Mouse (Mus musculus) CD8-positive naive resting alpha-beta T cell, adult 2 months (primary cell): ENCODE measurements around the gene Gm973.
"Not testable (repeated sequence)": the region's sequence is repeated elsewhere in the genome, so short reads cannot be mapped to it uniquely, and the experiment has no call there.

Source experiments
- DNase-seq, 2 experiments: peaks; one replicate each; pipeline ENCODE4 v3.0.0; 2022; ENCODE audit warnings: low read depth in 2 of 2, low spot score in 2 of 2

Gene Gm973

DNA sequence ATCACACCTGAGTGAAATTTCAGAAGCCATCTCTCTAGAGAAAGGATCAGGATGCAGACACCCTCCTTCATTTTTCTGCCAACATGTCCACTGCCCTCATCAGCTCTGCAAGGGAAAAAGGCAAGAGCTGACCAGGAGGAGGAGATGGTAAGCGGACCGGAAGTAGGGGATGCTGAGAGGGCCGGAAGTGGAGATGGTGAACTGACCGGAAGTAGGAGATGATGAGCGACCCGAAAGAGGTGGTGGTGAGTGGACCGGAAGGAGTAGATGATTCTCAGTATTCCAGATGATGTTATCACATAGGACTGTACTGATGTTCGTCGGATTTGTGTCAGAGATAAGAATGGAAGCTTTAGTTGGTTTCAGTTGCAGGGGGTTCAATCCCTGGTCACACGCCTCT, 103.1 kb downstream of the Gm973 start:
- DNase-seq: no peak

DNA sequence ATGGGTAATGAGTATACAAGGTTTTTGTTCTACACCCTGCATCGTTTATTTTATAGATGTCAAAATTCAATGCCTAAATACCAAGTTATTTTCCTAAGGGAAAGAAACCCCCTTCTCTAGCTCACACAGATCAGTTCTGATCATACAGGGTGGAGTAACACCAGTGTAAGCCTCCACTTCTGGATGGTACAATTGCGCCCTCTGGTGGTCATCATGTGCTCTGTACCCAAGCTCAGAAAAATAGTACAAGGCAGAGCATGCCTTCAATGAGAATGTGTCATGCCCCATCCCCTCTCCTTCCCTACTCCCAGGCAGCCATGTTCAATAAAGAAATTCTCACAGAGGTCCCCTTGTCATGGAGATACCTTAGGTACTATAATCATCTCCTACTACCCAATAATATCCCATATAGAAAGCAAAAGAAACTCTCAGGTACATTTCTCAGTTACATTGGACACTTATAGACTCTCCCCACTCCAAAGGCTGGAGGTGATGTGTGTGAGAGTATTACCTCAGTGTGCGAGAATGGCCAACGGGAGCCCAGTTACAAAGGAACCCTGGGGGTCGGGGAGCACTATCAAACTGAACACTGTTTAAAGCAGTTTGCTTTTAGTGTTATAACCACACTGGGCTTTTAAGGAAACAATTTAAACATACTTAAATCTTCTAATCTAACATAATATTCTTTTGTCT, 107.4 kb downstream of the Gm973 start:
- peak; percentile 59 to 63 for DNase-seq

DNA sequence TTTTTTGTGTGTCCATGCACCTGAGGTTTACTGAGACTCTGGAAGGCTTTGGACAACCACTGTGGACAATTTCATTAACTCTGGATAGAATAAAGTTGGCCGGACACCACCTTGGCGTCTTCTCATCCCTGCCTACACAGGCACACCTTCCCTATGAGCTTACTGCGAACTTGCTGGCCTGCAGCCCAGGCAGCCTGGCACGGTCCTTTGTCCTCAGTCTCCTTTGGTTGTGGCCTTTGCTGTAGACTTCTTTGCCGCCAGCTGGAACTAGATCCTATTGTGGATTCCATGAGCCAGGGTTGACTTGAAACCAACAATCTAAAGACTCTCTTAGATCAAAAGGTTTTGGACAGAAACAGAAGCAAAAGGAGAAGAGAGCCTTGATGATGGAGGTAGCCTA, 109.3 kb downstream of the Gm973 start:
- no peak for DNase-seq

DNA sequence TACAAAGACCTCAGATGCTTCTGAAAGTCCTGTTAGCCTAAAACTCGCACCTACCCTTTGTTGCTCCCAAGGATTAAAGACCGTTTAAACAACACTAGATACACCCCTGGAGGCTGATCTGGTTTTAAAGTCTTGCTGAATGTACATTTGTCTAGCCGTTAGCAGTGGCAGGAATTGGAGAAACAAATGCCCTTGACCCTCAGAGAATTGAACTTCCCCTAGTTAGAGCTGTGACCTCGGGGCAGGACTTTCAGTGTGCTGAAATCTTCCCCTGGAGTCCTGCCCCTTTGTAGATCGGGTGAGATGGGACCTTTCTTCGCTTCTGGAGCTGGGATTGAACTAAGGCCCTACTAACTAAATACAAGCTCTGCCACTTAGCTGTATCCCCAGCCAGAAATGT, 113.1 kb downstream of the Gm973 start:
- no peak for DNase-seq

DNA sequence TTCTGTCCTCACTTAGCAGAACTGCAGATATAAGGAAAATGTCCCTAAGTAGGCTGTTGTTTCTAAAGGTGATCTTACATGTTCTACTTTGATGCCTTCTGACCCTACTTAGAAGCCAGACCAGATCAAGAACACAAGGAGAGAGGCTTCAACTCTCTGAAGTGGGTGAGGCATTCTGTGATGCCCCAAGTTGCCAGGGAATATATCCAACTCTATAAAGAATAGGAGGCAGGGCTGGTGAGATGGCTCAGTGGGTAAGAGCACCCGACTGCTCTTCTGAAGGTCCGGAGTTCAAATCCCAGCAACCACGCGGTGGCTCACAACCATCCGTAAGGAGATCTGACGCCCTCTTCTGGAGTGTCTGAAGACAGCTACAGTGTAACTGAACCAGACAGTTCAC, 114.3 kb downstream of the Gm973 start:
- not testable (repeated sequence) for DNase-seq

GRCm38 (mm10) chr1:59631986-59632659, 116.1 kb downstream of the Gm973 start:
- no peak for DNase-seq

- no peak for DNase-seq
These were observed 117.0 kb downstream of the Gm973 start for GRCm38 (mm10) chr1:59633056-59633455.

GRCm38 (mm10) chr1:59636349-59636748, 120.3 kb downstream of the Gm973 start:
- DNase-seq: no peak

DNA sequence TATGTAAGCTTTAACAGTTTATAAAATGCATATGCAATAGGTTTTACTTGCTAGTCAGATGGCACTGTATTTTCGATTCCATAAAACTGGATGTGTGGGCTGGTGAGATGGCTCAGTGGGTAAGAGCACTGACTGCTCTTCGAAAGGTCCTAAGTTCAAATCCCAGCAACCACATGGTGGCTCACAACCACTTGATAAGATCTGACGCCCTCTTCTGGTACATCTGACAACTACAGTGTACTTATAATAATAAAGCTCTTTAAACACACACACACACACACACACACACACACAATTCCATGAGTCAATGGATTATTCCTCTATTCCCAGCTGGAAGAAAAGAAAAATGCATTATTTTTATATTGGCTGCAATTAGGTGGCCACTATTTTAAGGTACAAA, 122.3 kb downstream of the Gm973 start:
- DNase-seq: no peak

DNA sequence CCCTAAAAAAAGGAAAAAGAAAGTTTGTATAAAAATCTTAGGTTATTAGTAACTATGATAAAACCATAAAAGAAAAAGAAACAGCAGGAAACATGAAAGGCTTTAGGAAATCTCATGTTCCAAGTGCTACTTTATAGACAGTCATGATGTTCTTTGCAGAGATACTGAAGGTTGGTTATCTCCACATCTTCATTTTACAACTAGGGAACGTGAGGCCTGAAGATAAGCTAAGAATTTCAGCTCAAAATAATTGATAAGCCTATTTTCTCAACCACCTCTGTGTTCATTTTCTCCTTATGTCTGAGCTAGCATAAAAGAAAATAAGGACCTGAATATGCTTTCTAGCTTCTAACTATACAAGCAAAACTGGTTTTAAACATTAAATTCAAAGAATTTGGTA, 126.4 kb downstream of the Gm973 start:
- no peak for DNase-seq

- DNase-seq: not testable (repeated sequence)
These were observed 130.4 kb downstream of the Gm973 start for GRCm38 (mm10) chr1:59646502-59646901.

GRCm38 (mm10) chr1:59651201-59651819, 135.2 kb downstream of the Gm973 start:
- DNase-seq: no peak

- no peak for DNase-seq
These were observed 137.3 kb downstream of the Gm973 start for GRCm38 (mm10) chr1:59653243-59653911.

DNA sequence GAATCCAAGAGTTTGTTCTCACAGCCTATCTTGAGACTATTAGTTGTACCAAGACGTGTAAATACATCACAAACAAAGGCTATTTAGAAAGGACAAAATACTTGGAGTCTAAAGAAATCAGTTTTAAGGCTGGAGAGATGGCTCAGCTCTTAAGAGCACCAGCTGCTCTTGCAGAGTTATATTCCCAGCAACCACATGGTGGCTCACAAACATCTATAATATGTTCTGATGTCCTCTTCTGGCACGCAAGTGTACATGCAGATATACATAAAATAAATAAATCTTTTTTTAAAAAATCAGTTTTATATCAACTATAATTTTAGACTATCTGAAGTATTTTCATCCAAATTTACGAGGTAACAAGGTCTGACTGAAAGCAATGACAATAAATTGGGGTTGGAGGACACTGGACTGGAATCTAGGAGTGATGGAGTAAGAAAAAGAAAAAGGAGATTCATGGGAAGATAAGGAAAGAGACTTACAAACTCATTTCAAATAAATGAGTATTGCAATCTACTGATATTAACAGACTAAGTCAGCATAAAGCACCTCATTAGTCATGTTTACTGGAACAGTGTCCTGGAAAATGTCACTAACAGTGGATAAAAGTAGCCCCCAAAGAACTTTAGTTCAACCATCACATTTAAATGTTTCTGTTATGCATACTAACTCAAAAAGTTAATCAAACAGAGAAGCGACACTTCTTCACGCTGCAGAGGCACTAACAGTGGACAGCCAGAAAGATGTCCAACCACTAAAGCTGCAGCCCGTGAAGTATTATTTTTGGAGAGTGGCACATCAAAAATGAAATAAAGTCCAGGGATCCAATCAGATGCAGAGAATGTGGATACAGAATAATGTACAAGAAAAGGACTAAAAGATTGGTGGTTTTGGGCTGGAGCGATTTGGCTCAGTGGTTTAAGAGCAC, 140.4 kb downstream of the Gm973 start:
- no peak for DNase-seq

GRCm38 (mm10) chr1:59663456-59664135, 147.5 kb downstream of the Gm973 start:
- no peak for DNase-seq

GRCm38 (mm10) chr1:59668871-59669270, 152.8 kb downstream of the Gm973 start:
- no peak for DNase-seq

- DNase-seq: peak; percentile 14 to 39
These were observed 154.0 kb downstream of the Gm973 start for GRCm38 (mm10) chr1:59669962-59670630.

DNA sequence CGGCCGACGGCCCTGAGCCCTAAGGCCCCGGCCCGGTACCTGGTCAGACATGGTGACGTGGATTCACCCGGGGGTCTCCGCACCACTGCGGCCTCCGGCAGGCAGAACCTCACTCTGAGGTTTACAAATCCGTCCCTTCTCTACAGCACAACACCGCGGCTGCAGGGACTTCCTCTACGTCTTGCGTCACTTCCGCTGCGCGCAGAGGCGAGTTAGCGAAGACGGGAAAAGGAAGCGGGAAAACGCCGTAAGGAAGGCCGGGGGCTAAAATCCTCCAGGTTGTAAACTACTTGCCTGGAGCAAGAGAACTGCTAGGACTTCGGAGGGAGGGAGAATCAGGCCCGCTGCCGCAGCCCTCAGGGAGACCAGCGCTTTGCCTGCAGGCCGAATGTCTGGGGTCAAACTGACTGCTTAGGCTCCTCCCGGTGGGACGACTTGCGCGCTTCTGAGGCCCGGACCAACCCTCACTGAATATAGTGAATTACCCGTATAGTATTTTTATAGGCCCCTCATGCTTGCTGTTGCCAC, 154.6 kb downstream of the Gm973 start, which contains the start of gene Sumo1:
Gene Sumo1, minus strand, starts transcription at position 194 of the 528 bp plus-strand sequence.
- DNase-seq: peak; percentile 70 to 79

- DNase-seq: no peak
These were observed 157.6 kb downstream of the Gm973 start for GRCm38 (mm10) chr1:59673661-59674060.
